ENCODE assay signal across 8 mouse cellular contexts in genomic region chr16:45844049-45844780, GRCm38 (mm10).
DNase-seq lines count a peak whose midpoint lies in the region; ATAC-seq and TF ChIP-seq lines count a peak whose summit lies in the region.

No protein-coding gene starts in this region.

- H3K27ac ChIP-seq in cerebellum, adult 2 months (ENCODE audit: insufficient read depth, low read length), result no peak overlapping the region
- H3K27ac ChIP-seq in layer of hippocampus, adult 2 months, result peak overlapping the region; percentile 80
- H3K27ac ChIP-seq in neural tube, embryonic 15.5 days (replicated peaks), result peak overlapping the region; percentile 39

- peak overlapping the region; percentile 100 for H3K4me2 ChIP-seq in neural tube, embryonic 15.5 days

- H3K4me3 ChIP-seq in cerebellum, adult 2 months (replicated peaks; ENCODE audit: insufficient read depth, low read depth, low read length), result peak overlapping the region; percentile 55
- H3K4me3 ChIP-seq in layer of hippocampus, adult 2 months, result peak overlapping the region; percentile 58
- peak overlapping the region; percentile 66 for H3K4me3 ChIP-seq in neural tube, embryonic 15.5 days (replicated peaks)

- peak; percentile 92 for ATAC-seq in frontal cortex, adult (ENCODE audit: low TSS enrichment)
- peak; percentile 91 for ATAC-seq in neural tube, embryonic 15.5 days (ENCODE audit: low FRiP score)

- under 1% methylated on average over 45 of the region's 45 CpGs for WGBS in cerebellum, adult 2 months
- under 1% methylated on average over 45 of the region's 45 CpGs for WGBS in neural tube, embryonic 15.5 days

- no peaks in the 10 kb centered on the region for H3K27me3 ChIP-seq in cerebellum, adult 2 months (ENCODE audit: control insufficient read depth, insufficient read depth, low read length)
- H3K27me3 ChIP-seq in neural tube, embryonic 15.5 days (replicated peaks), result peaks cover 12% of the 10 kb centered on the region; the same call in 1 of the 2 replicates

- DNase-seq in ES-CJ7 (ENCODE audit: low read depth, low spot score), result peak; percentile 72
- peak; percentile 49 to 68 for DNase-seq in cerebellum, adult 2 months
- DNase-seq in heart, postnatal 4 days, result peak; percentile 90
- DNase-seq in layer of hippocampus, adult 2 months (ENCODE audit: low spot score in 2 of 2), result peak; percentile 30 to 48
- peak; percentile 90 to 92 for DNase-seq in lung, adult 18-20 months
- peak; percentile 61 for DNase-seq in thymus, postnatal 14 days

- TF ChIP-seq CTCF in cerebellum, adult 2 months (IDR thresholded peaks at IDR 0.05; ENCODE audit: borderline replicate concordance, insufficient read depth, low read depth, low read length), result no peak
- TF ChIP-seq CTCF in layer of hippocampus, adult 2 months (conservative IDR thresholded peaks at IDR 0.05), result peak; percentile 76

- H3K9ac ChIP-seq in neural tube, embryonic 15.5 days (replicated peaks), result peak overlapping the region; percentile 62

- H3K9me3 ChIP-seq in neural tube, embryonic 15.5 days (replicated peaks), result no peaks in the 10 kb centered on the region

- H3K4me1 ChIP-seq in cerebellum, adult 2 months (ENCODE audit: control insufficient read depth, insufficient read depth, low read length), result no peaks in the 10 kb centered on the region
- peaks cover 16% of the 10 kb centered on the region for H3K4me1 ChIP-seq in neural tube, embryonic 15.5 days

- no peaks in the 10 kb centered on the region for H3K36me3 ChIP-seq in neural tube, embryonic 15.5 days

- no peak for TF ChIP-seq POLR2A in cerebellum, adult 2 months (IDR thresholded peaks at IDR 0.05; ENCODE audit: borderline replicate concordance, insufficient read depth, low read length)

Comparison
In these comparisons a context has a peak if more than half of its experiments do, and no peak if none do; other contexts are left out.
1. DNase-seq: peak in every context shown above with its lines; median percentile 91 in lung, adult 18-20 months; 90 in heart, postnatal 4 days; 72 in ES-CJ7; 61 in thymus, postnatal 14 days; 58 in cerebellum, adult 2 months; 39 in layer of hippocampus, adult 2 months.